Mouse (Mus musculus): ENCODE measurements around the gene Large1.
"Not testable (repeated sequence)": the region's sequence is repeated elsewhere in the genome, so short reads cannot be mapped to it uniquely, and the experiment has no call there.

Large1 gene

GRCm38 (mm10) chr8:73295531-73295930, 57.8 kb downstream of the Large1 start:
- DNase-seq (ENCODE audit: low read depth, low spot score) = no peak

- DNase-seq (ENCODE audit: low read depth, low spot score) = no peak
Observed at GRCm38 (mm10) chr8:73293655-73294054, 59.7 kb downstream of the Large1 start.

GRCm38 (mm10) chr8:73291630-73292029, 61.7 kb downstream of the Large1 start:
- no peak for DNase-seq (ENCODE audit: low read depth, low spot score)

- DNase-seq (ENCODE audit: low read depth, low spot score) = no peak
Observed at GRCm38 (mm10) chr8:73290636-73291035, 62.7 kb downstream of the Large1 start.

GRCm38 (mm10) chr8:73289831-73290230, 63.5 kb downstream of the Large1 start:
- no peak for DNase-seq (ENCODE audit: low read depth, low spot score)

GRCm38 (mm10) chr8:73281996-73282395, 71.3 kb downstream of the Large1 start:
- no peak for DNase-seq (ENCODE audit: low read depth, low spot score)

GRCm38 (mm10) chr8:73276015-73276414, 77.3 kb downstream of the Large1 start:
- DNase-seq (ENCODE audit: low read depth, low spot score) = no peak

- not testable (repeated sequence) for DNase-seq (ENCODE audit: low read depth, low spot score)
Observed at GRCm38 (mm10) chr8:73275445-73275844, 77.9 kb downstream of the Large1 start.

GRCm38 (mm10) chr8:73273150-73273549, 80.2 kb downstream of the Large1 start:
- DNase-seq (ENCODE audit: low read depth, low spot score) = no peak

GRCm38 (mm10) chr8:73270991-73271390, 82.3 kb downstream of the Large1 start:
- DNase-seq (ENCODE audit: low read depth, low spot score) = no peak

GRCm38 (mm10) chr8:73257981-73258380, 95.4 kb downstream of the Large1 start:
- DNase-seq (ENCODE audit: low read depth, low spot score) = no peak

GRCm38 (mm10) chr8:73244186-73244585, 109.2 kb downstream of the Large1 start:
- DNase-seq (ENCODE audit: low read depth, low spot score) = no peak

GRCm38 (mm10) chr8:73242066-73242465, 111.3 kb downstream of the Large1 start:
- no peak for DNase-seq (ENCODE audit: low read depth, low spot score)

- DNase-seq (ENCODE audit: low read depth, low spot score) = no peak
Observed at GRCm38 (mm10) chr8:73234209-73234608, 119.1 kb downstream of the Large1 start.

GRCm38 (mm10) chr8:73233358-73234041, 119.8 kb downstream of the Large1 start:
- peak; percentile 37 for DNase-seq (ENCODE audit: low read depth, low spot score)

GRCm38 (mm10) chr8:73226841-73227240, 126.5 kb downstream of the Large1 start:
- DNase-seq (ENCODE audit: low read depth, low spot score) = peak; percentile 5

GRCm38 (mm10) chr8:73225654-73226053, 127.7 kb downstream of the Large1 start:
- no peak for DNase-seq (ENCODE audit: low read depth, low spot score)

GRCm38 (mm10) chr8:73219178-73219811, 134.0 kb downstream of the Large1 start:
- DNase-seq (ENCODE audit: low read depth, low spot score) = no peak

GRCm38 (mm10) chr8:73206831-73207230, 146.5 kb downstream of the Large1 start:
- DNase-seq (ENCODE audit: low read depth, low spot score) = no peak

- peak; percentile 18 for DNase-seq (ENCODE audit: low read depth, low spot score)
Observed at GRCm38 (mm10) chr8:73201854-73202253, 151.5 kb downstream of the Large1 start.

- DNase-seq (ENCODE audit: low read depth, low spot score) = no peak
Observed at GRCm38 (mm10) chr8:73197714-73198113, 155.6 kb downstream of the Large1 start.

- DNase-seq (ENCODE audit: low read depth, low spot score) = no peak
Observed at GRCm38 (mm10) chr8:73188684-73189083, 164.7 kb downstream of the Large1 start.

GRCm38 (mm10) chr8:73187381-73187780, 166.0 kb downstream of the Large1 start:
- DNase-seq (ENCODE audit: low read depth, low spot score) = no peak

All from R1 (cell line).